Mouse (Mus musculus) adrenal gland, postnatal 36 days (tissue): ENCODE measurements around the gene Jmjd7. TPM values are rescaled to one million over a fixed set of nuclear protein-coding genes. Genes with fewer than 3 reads are reported as not detected.

Experiments used
- DNase-seq, 2 experiments: peaks; one replicate each; pipeline ENCODE4 v3.0.0; 2021; ENCODE audit warnings: mixed read lengths in 1 of 2
- total RNA-seq, 2 experiments: library from RNA; stranded (reverse); gene quantifications; 2 replicates each; pipeline ENCODE4 v1.2.3; 2021

Jmjd7 gene
- total RNA-seq, 2 experiments from 2014 or later: 7.1 to 9.1 TPM

DNA sequence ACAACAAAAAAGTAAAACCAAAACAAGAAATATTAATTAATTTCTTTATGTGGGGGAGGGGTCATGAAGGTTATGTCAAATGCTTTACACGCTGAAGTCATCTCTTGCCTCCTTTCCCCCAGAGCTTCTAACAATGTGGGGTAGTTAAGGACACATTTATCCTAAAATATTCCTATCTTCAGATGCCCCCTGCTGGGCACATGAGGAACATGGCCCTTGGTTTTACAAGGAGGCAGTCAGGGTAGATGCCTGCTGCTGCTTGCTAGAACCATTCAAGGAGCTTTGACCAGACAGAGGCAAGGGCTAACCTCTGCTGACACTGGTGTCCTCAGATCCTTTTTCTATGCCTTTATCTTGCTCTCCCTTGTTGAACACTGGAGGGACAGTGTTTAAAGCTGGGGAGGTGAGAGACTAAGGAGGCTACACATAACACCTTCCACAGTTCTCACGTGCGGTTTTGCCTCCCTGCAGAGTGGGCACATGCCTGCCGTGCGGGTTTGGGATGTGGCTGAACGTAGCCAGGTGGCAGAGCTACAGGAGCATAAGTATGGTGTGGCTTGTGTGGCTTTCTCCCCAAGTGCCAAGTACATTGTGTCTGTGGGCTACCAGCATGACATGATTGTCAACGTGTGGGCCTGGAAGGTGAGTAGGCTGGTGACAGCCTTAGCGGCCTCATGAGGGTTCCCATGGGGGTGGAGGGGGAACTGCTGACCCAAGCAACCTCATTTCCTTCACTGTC lies 15.7 kb upstream of the Jmjd7 start:
- peak; percentile 61 to 75 for DNase-seq

DNA sequence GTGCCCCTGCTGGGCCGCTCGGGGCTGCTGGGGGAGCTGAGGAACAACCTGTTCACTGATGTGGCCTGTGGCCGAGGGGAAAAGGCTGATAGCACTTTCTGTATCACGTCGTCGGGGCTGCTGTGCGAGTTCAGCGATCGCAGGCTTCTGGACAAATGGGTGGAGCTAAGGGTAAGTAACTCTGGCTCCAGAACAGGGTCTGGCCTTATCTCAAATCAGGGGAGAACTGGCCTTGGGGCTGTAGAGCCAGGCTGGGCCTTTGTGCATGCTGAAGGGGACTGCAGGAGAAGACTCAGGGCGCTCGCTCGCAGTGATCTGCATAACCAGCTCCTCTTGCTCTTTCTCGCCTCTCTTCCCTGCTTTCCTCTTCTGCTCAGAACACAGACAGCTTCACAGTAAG lies 14.4 kb upstream of the Jmjd7 start:
- peak in 1 of 2 experiments; percentile 42 for DNase-seq

DNA sequence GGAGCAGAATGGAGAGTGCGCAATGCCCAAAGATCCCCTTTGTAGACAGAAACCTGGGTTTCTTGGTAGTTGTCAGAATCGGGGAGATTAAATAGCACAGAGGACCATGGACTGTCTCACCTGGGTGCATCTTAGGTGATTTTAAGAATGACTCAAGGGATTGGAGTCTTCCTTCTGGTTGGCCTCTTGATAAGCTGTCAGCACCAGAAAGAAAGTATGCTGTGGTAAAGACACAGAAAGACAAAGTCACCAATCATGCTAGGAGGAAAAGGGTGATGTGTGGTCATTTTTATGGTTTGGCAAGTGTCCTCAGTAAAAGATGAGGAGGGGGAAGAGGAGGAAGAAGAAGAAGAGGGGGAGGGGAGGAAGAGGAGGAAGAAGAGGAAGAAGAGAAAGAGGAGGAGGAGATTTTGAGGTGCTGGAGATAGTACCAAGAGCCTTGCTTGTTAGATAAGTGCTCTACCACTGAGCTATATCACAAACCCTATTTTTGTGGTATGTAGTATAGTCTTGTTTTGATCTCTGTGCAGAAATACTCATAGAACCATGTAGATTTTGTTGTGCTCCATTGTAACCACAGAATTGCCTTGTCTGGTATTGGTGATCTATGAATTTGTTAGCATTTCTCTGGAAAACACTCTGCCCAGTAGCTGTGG lies 13.3 kb upstream of the Jmjd7 start:
- no peak for DNase-seq

DNA sequence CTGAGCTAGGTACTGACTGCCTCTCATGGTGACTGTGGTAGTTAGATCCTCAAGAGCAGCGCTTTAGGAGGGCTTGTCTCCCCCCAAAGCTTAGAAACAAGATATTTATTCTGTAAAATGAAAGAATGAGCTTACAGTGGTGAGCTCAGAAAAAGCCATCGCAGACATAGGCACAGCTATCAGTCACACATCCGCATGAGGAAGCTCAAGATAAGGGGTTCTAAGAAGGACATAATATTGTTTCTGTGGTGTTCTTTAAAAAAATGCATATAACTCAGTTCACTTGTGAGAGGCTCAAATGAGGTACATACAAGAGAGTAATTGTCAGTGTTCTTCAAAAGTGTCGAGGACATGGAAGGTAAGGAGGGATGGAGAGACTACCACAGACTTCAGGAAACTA lies 11.4 kb upstream of the Jmjd7 start:
- no peak for DNase-seq

DNA sequence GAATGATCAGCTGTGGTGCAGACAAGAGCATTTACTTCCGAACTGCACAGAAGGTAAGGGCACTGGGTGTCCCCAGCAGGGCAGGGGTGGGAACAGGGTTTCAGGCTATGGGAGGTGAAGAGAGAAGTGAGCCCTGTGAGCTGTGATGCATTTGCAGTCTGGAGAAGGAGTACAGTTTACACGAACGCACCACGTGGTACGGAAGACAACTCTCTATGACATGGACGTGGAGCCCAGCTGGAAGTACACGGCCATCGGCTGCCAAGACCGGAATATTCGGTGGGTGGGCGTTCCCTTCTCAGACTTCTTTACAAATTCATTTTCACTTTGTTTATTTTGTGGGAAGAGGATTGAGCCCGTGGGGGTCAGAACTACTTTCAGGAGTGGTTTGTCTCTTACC lies 9.7 kb upstream of the Jmjd7 start:
- DNase-seq: no peak

DNA sequence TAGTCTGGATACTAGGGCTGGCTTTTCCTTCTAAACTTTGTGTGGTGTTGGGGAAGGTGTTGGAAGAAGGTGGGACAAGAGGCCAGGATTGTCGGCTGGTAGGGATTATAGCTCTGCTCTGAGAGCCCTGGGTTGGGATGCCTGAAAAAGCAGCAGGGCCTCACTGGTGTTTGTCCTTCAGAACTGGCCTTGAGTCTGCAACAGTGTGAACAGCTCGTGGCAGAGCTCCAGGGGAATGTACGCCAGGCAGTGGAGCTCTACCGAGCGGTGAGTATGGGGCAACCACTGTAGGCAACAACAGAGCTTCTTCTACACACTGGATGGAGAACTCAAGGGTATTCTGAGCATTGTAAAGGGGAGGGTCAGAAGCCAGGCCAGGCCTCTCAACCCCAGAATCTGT lies 2.9 kb upstream of the Jmjd7 start:
- DNase-seq: peak; percentile 91 to 92

DNA sequence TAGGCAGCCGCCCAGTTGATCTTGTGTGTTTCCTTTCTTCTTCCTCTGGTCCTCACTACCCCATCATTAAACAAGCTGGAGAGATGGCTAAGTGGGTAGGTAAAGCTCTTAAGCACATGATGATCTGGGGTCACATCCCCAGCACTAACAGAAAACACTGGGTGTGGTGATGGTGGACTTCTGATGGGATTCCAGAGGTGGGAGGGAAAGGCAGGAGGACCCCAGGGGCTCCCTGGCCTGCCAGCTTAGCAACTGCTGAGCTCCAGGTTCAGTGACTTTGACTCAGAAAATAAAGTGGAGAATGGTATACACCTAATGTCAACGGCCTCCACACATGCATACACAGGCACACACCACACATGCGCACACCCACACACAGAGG lies 658 bp downstream of the Jmjd7 start:
- no peak for DNase-seq

DNA sequence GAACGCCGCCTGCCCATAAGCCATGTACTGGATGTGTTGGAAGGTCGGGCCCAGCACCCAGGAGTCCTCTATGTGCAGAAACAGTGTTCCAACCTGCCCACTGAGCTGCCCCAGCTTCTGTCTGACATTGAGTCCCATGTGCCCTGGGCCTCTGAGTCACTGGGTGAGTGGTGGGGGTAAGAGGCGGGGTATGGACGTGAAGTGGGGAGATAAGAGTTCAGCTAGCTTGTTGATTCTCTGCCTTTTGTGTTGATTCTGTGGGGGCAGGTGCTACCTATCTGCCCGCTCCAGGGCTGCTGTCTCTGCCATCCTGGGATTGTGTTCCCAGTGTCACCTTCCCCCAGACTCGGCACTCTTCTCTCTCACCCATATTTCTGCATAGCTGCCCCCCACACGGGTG lies 3.1 kb downstream of the Jmjd7 start:
- no peak for DNase-seq

DNA sequence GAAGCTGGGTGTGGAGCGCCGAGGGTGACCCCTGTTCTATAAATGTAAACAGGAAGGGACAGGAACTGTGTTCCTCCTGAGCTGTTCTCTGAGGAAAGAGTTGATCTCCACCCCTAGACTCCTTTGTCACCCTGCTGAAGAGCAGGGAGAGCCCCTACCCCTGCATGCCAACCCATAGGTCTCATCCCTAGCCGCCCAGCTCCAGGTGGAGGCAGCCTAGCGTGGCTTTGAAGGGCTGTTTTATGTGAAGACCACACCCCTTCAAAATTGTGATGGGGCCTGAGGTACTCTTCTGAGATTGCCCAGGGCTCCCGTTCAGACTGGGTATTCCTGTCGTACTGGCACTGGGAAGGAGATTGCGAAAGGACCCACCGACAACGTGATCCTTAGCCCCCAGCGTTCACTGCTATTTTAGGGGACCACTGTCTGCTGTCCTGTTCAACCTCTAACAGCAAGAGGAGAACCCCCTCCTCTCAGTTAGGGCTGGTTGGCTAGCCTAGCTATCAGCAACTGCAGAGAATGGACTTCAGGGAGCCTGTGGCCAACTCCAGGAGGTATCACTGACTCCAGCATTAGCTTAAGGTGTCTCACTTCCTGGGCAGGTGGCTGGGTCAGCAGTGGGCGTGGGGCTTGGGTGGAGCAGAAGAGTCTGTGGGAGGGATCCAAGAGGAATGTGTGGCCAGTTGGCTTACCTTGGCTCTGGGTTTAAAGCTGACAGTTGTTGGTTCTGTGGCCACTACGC lies 5.6 kb downstream of the Jmjd7 start, which contains the start of gene Pla2g4b:
Pla2g4b (plus strand) TSS at position 692 of the 742 bp plus-strand sequence.
- no peak for DNase-seq

DNA sequence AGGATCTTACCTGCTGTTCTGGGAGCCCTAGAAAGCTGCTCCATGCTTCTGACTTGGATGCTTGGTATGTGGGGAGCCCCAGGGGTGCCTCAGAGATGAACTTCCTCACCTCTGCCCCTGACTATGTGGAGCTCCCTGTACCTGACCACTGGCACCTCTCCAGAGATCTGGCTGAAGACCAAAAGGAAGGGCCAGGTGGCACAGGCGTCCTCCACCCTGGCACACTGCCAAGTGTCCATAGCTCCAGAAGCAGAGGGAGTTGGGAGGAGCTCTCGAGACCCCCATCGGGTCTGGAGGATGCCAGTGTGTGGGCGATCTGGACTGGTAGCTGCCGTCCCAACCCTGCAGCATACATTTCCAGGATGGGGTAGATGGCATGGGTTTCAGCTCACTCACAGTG lies 6.4 kb downstream of the Jmjd7 start:
- DNase-seq: no peak

DNA sequence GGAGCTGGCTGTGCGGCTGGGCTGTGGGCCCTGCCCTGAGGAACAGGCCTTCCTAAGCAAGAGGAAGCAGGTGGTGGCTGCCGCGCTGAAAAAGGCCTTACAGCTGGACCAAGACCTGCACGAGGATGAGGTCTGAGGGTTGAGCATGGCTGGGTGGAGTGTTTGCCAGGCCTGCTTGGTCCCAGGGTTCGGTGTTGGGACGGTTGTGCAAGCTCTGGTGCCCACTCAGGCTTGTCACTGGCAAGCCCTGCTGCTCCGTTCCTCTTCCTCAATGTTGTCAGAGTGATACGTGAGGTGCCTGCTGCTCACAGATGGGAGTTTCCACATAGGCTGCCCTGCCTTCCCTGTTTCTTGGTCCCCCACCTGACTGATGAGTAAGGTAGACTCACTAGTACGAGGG lies 10.5 kb downstream of the Jmjd7 start:
- no peak for DNase-seq

DNA sequence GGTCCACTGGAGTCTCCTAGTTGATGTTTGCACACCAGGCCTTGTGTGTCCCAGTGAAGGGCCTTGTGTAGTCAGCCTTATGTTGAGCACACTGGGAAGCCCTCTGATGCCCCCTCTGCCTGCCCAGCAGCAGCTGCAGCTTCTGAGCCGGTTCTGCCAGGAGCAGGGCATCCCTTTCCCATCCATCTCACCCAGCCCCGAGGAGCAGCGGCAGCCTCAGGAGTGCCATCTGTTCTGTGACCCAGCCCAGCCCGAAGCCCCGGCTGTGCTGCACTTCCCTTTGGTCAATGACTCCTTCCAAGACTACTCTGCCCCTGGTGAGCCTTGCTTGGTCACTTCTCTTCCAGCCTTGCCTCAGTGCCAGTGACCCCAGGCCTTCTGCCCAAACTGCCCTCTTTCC lies 13.7 kb downstream of the Jmjd7 start:
- DNase-seq: no peak

DNA sequence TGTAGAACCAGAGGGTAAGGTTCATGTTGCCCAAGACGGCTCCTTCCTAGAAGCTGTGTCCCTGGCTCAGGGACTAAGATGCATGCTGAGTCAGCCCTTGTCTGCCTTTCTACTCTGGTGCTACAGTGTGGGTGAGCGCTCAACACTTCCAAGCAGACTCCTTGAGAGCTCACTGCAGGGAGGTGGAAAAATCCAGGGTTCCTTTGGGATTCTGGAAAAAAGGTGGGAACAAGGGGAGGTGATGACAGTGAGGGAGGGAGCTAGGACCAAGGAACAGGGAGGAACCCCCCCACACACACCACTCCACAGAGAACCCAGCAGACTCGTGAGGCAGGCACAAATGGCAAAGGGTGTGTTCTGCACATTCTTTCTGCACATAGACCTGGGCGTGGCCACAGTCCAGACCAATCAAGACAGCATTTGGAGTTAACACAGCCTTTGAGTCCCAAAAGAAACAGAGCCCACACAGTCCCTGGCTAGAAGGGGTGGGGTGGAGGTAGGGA lies 16.9 kb downstream of the Jmjd7 start:
- DNase-seq: peak in 1 of 2 experiments; percentile 38

DNA sequence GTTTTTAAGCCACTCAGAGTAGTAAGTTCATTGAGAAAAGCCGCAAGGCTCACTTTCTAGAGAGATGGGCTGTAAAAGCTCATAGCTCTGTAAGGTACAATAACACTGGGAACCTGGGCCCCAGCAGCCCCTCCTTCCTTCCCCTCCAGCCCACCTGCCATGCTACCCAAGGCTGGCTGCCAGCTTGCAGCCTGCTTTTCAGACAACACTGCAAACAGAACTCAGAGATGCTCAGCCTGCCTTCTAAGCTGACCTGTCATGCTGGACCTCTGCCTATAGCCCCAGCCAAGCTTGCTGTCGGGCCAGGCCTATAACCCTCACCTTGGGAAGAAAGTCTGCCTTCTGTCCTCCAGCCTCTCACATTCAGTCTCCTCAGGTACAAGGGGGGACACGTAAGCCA lies 17.4 kb downstream of the Jmjd7 start:
- DNase-seq: no peak

DNA sequence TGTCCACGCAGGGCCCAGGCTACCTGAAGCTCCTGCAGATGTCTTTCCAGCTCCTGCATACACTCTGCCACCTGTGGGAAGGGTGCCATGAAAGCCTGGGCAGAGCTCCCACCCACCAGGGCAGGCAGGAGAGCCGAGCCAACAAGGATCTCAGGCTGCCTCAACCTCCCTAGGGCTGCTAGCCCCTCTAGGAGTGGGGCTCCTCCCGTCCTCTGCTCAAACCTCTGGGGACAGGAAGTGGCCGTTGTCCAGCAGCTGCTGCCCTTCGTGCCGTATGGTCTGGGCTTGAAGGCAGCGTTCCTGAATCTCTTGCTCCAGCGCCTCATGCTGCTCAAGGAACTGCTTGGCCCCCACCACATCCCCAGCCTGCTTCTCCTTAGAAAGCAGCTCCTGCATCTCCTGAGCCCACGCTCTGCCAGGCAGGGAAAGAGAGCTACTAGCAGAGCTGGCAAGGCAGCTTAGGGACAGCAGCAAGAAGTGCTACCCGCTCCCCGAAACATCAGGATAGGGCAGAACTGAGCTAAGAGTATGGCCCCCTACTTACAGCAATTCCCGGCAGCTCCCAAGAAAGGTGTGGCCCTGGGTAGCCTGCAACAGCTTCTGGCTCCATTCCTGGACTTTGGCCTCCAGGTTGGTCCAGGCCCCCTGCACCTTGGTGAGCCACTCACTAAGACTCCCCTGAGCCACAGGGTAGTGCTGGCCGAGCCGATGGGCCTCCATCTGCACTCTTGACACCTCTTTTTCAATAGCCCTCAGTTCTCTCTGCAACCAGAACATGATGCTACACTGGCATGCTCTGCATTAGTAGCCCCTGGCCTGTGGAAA lies 19.4 kb downstream of the Jmjd7 start:
- DNase-seq: no peak

DNA sequence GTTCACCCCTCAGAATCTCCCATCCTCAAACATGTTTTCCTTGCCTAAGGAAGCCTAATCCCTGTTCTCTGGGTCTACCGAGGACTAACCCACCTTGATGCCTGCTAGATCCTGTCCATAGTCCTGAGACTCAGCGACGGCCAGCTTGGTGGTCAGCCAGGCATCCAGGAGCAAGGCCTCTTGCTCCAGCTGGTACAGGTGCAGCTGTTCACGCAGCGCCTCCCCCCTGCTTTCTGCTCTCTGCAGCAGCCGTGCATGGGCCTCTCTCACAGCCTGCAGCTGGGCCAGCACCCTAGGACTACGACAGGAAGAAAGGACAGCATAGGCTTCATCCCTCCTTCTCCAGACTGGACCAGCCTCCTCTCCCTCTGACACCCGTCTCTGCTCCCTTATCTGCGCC lies 20.9 kb downstream of the Jmjd7 start:
- DNase-seq: no peak

DNA sequence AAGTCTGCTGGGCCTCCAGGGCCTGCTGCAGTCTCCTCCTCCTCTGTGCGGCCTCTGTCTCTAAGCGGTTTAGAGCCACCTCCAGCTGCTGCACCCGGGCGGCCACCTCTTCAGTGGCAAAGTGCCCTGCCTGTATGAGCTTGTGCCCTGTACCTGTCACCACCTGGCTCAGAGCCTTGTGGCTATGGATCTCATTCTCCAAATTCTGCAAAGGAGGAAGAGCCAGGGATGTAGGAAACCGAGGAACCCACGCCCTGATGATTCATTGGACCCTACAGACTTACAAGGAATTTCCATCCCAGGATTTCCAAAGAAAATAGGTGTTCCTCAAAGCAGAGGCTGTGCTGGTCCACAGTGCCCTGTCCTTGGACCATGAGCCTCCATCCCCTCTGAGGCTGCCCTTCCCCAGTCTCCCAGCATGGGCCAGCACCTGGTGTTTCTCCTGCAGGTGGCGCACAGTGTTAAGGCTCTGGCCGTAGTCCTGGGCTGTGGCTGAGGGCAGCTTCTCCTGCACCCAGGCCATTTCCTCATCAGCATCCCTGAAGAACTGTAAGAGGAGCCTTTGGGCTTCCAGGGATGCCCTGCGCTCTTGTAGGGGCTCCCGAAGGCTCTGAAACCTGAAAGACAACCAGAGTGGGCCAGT lies 22.5 kb downstream of the Jmjd7 start:
- peak; percentile 57 to 71 for DNase-seq

DNA sequence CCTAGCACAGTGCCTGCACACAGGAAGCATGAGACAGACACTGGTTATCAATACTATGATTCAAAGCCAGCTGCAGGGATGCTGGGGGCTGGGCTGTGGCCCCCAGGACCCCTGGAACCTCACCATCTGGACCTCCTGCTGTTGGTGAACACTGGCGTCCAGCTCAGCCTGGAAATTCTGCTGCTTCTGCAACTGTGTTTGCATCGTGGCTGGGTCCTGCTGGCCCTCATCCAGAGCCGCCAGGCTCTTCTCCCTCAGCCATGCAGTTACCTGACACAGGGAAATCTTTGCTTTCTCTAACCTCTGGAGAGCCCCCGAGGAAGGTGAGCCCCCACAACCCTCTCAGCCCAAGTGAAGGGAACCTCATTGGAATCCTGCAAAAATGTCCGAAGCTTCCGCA lies 24.1 kb downstream of the Jmjd7 start:
- no peak for DNase-seq

DNA sequence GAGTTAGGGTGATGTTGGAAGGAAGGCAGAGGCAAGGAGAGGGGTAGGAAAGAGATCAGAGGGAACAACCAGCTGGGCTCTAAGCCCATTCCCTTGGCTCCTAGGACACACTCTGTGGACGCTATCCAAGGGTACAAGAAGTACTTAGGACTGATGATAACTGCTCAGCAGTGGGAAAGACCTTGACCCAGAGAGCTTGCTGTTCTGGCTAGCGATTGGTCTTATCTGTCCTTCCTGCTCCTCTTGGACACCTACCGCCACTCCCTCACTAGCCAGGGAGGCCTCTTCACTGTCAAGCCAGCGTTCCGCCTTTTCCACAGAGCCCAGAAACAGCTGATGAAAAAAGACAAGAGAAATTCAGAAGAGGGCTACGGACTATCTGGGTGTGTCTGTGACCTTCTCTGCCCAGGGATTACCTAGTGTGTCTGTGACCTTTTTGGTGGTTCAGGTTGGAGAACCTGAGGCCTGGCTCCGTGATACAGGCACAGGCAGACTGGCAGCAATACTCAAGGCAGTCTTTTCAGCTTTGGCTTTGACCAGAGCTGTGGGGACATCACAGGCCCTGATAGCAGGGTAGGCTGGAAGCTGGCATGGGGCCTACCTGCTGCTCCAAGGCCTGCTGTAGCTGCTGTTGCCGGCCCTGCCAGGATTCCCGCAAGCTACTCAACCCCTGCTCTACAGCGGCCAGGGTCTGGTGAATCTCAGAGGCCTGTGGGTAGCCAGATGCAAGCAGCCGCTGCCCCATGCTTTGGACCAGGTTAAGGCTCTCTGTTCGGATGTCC lies 27.7 kb downstream of the Jmjd7 start:
- peak; percentile 52 to 77 for DNase-seq

DNA sequence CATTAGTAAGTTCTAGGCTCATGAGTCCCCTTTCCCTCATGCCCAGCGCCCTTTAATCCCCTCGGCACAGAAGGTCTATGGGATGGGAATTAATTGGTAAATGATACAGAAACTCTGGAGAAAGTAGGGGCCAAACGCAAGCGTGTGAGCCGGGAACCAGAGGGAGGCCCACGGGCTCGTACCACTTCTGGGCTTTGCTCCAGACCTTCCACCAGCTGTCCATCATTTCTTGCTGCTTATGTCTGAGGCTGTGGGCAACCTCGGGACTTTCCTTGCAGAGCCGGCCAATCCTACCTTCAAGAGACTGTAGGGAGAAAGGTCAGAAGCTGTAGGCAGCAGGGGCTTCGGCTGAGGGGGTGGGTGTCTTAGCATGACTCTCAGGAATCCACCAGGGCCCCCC lies 28.6 kb downstream of the Jmjd7 start:
- no peak for DNase-seq

DNA sequence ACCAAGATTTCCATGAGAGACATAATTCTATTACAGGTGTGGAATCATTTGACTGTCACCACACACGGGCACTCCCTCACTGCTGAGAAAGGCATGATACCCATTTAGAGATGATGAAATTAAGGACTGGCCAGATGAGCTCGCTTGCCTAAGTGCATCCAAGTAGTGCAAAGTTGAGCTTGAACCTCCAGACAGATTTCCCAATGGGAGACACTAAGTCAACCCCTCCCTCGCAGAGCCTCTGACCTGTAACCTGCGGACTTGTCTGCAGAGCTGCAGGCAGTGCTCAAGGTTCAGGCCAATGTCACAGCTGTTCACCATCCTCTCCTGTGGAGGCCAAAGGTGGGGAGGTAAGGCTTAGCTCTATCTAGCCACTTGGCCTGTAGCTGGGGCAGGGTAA lies 31.5 kb downstream of the Jmjd7 start:
- peak in 1 of 2 experiments; percentile 49 for DNase-seq
